Comparison of ENCODE assay signal across 1 mouse cellular context in genomic region chr4:43478906-43479832, GRCm38 (mm10).
TF ChIP-seq lines count a peak whose summit lies in the region.

No protein-coding gene starts in this region.

TF ChIP-seq in MEL, 35 proteins besides CTCF, POLR2A, EP300 and RAD21:
- no peak for TF ChIP-seq TCF12 (IDR thresholded peaks at IDR 0.05; ENCODE audit: low read depth, low read length)
- TF ChIP-seq HCFC1 (IDR thresholded peaks at IDR 0.05; ENCODE audit: low read depth, low read length): 0 out of 2 replicates have a peak, but pooled peaks have one; percentile 27
- 0 out of 2 replicates have a peak, but pooled peaks have one; percentile 64 for TF ChIP-seq MAZ (IDR thresholded peaks at IDR 0.05; ENCODE audit: low read depth, low read length)
- TF ChIP-seq JUND (IDR thresholded peaks at IDR 0.05; ENCODE audit: low read depth, low read length): 0 out of 2 replicates have a peak, but pooled peaks have one; percentile 7
- peak; percentile 91 for TF ChIP-seq TBP (IDR thresholded peaks at IDR 0.05; ENCODE audit: low read depth, low read length)
- TF ChIP-seq ZMIZ1 (IDR thresholded peaks at IDR 0.05; ENCODE audit: low read depth, low read length): peak; percentile 79; the same call in 1 of the 2 replicates
- no peak for TF ChIP-seq KAT2A (conservative IDR thresholded peaks at IDR 0.05; ENCODE audit: low read depth, low read length)
- peak; percentile 68 for TF ChIP-seq SMC3 (IDR thresholded peaks at IDR 0.05; ENCODE audit: low read depth, low read length)
- TF ChIP-seq GATA1 (IDR thresholded peaks at IDR 0.05; ENCODE audit: low read depth, low read length): peak; percentile 59
- peak; percentile 64 for TF ChIP-seq ZC3H11A (IDR thresholded peaks at IDR 0.05; ENCODE audit: low read depth, low read length)
